Mouse (Mus musculus): ENCODE measurements around the gene Peak1. TPM values are rescaled to one million over a fixed set of nuclear protein-coding genes. Genes with fewer than 3 reads are reported as not detected.

The Peak1 gene
- polyA plus RNA-seq, 1 experiment from 2014 or later: 6.2 TPM

GRCm38 (mm10) chr9:56166161-56166560 is 251.7 kb downstream of the Peak1 start:
- ATAC-seq (replicated peaks; ENCODE audit: low FRiP score) (no peak), DNase-seq (ENCODE audit: low spot score) (no peak)
- no peak overlapping the region for H3K9ac ChIP-seq (ENCODE audit: low read length)
- no peak overlapping the region for H3K4me3 ChIP-seq (ENCODE audit: low read depth, low read length)
- no peak overlapping the region for H3K4me2 ChIP-seq (ENCODE audit: low read depth, low read length, severe bottlenecking)
- no peaks in the 10 kb centered on the region for H3K27me3 ChIP-seq (ENCODE audit: control insufficient read depth, insufficient read depth, low read length)
- 60% methylated on average over 5 of the region's 5 CpGs for WGBS
- H3K36me3 ChIP-seq (ENCODE audit: control insufficient read depth, insufficient read depth, low read length): no peaks in the 10 kb centered on the region
- no peaks in the 10 kb centered on the region for H3K9me3 ChIP-seq (ENCODE audit: control insufficient read depth, low read length)
- H3K4me1 ChIP-seq (replicated peaks; ENCODE audit: control insufficient read depth, insufficient read depth, low read length): peaks cover 8% of the 10 kb centered on the region
- H3K27ac ChIP-seq (ENCODE audit: low read depth, low read length): no peak overlapping the region

DNA sequence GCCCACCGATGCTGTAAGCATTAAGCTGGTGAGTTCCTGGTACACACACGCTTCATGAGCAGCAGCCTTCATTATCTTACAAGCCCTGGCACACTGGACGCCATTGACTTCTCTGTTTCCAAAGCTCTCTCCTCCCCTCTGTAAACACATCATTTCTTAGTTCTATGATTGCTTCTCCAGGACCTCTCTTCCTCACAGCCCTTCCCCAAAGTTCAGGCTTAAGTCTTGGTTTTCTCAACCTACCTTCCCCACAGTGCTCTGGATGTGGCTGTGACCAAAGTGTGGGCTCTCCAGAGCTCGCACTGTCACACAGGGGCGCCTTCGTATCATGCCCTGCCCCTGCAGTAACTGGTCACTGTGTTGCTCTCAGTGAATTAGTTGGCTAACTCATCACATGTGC is 252.5 kb downstream of the Peak1 start, which contains the start of gene Tspan3:
Tspan3 (minus strand) TSS at position 101 of the 400 bp plus-strand sequence.
- no peak within 1 kb of the TSS for H3K4me3 ChIP-seq (ENCODE audit: low read depth, low read length)
- no peak for ATAC-seq (replicated peaks; ENCODE audit: low FRiP score)
- no peaks in the 10 kb centered on the region for H3K9me3 ChIP-seq (ENCODE audit: control insufficient read depth, low read length)

GRCm38 (mm10) chr9:56160341-56161141 is 257.3 kb downstream of the Peak1 start:
- H3K27ac ChIP-seq (ENCODE audit: low read depth, low read length): peak overlapping the region; percentile 85
- no peaks in the 10 kb centered on the region for H3K36me3 ChIP-seq (ENCODE audit: control insufficient read depth, insufficient read depth, low read length)
- ATAC-seq (replicated peaks; ENCODE audit: low FRiP score) (peak; percentile 97), DNase-seq (ENCODE audit: low spot score) (peak; percentile 95)
- H3K9me3 ChIP-seq (ENCODE audit: control insufficient read depth, low read length): no peaks in the 10 kb centered on the region
- H3K9ac ChIP-seq (ENCODE audit: low read length): peak overlapping the region; percentile 98
- H3K4me1 ChIP-seq (replicated peaks; ENCODE audit: control insufficient read depth, insufficient read depth, low read length): peaks cover 3% of the 10 kb centered on the region
- peak overlapping the region; percentile 97 for H3K4me3 ChIP-seq (ENCODE audit: low read depth, low read length)
- H3K4me2 ChIP-seq (ENCODE audit: low read depth, low read length, severe bottlenecking): peak overlapping the region; percentile 75
- under 1% methylated on average over 82 of the region's 82 CpGs for WGBS
- no peaks in the 10 kb centered on the region for H3K27me3 ChIP-seq (ENCODE audit: control insufficient read depth, insufficient read depth, low read length)

More for the DNA sequence above, 252.5 kb downstream of the Peak1 start, which contains the start of gene Tspan3:
- H3K36me3 ChIP-seq (ENCODE audit: control insufficient read depth, insufficient read depth, low read length): no peaks in the 10 kb centered on the region
- 94% methylated on average over 6 of the region's 6 CpGs for WGBS
- H3K4me2 ChIP-seq (ENCODE audit: low read depth, low read length, severe bottlenecking): no peak within 1 kb of the TSS
- H3K4me1 ChIP-seq (replicated peaks; ENCODE audit: control insufficient read depth, insufficient read depth, low read length): peaks cover 8% of the 10 kb centered on the region
- no peaks in the 10 kb centered on the region for H3K27me3 ChIP-seq (ENCODE audit: control insufficient read depth, insufficient read depth, low read length)
- no peak for DNase-seq (ENCODE audit: low spot score)
- no peak within 1 kb of the TSS for H3K27ac ChIP-seq (ENCODE audit: low read depth, low read length)
- H3K9ac ChIP-seq (ENCODE audit: low read length): no peak within 1 kb of the TSS

DNA sequence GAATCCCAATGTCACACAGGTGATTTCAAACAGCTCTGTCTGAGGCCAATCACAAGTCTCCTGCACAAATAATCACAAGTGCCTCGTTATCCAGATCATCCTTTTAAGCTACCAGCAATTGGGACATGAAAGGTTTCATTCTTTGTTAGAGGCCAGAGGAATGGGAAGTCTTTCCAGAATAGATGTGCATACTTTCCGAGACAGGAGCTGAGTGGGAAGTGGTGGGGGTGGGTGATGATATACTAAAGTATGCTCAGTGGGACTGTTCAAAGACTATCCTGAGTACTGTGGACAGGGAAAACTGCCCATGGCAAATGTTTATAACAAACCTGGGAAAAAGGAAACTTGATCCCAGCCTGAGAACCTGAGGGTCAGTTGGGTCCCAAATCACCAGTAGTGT is 258.4 kb downstream of the Peak1 start:
- WGBS: 7% methylated on average over 2 of the region's 2 CpGs
- Histone ChIP-seq H3K27ac (ENCODE audit: low read depth, low read length) (no peak overlapping the region), H3K27me3 (ENCODE audit: control insufficient read depth, insufficient read depth, low read length) (no peaks in the 10 kb centered on the region), H3K4me3 (ENCODE audit: low read depth, low read length) (peak overlapping the region; percentile 97), H3K9me3 (ENCODE audit: control insufficient read depth, low read length) (no peaks in the 10 kb centered on the region), H3K9ac (ENCODE audit: low read length) (peak overlapping the region; percentile 98), H3K4me2 (ENCODE audit: low read depth, low read length, severe bottlenecking) (peak overlapping the region; percentile 75), H3K36me3 (ENCODE audit: control insufficient read depth, insufficient read depth, low read length) (no peaks in the 10 kb centered on the region), H3K4me1 (replicated peaks; ENCODE audit: control insufficient read depth, insufficient read depth, low read length) (peaks cover 3% of the 10 kb centered on the region)
- no peak for DNase-seq (ENCODE audit: low spot score)
- ATAC-seq (replicated peaks; ENCODE audit: low FRiP score): no peak

GRCm38 (mm10) chr9:56158077-56158476 is 259.8 kb downstream of the Peak1 start:
- no peaks in the 10 kb centered on the region for H3K27me3 ChIP-seq (ENCODE audit: control insufficient read depth, insufficient read depth, low read length)
- H3K4me2 ChIP-seq (ENCODE audit: low read depth, low read length, severe bottlenecking): no peak overlapping the region
- H3K36me3 ChIP-seq (ENCODE audit: control insufficient read depth, insufficient read depth, low read length): no peaks in the 10 kb centered on the region
- H3K4me3 ChIP-seq (ENCODE audit: low read depth, low read length): no peak overlapping the region
- no peak overlapping the region for H3K27ac ChIP-seq (ENCODE audit: low read depth, low read length)
- no peaks in the 10 kb centered on the region for H3K9me3 ChIP-seq (ENCODE audit: control insufficient read depth, low read length)
- peaks cover 3% of the 10 kb centered on the region for H3K4me1 ChIP-seq (replicated peaks; ENCODE audit: control insufficient read depth, insufficient read depth, low read length)
- no peak overlapping the region for H3K9ac ChIP-seq (ENCODE audit: low read length)
- no peak for DNase-seq (ENCODE audit: low spot score)
- whole genome bisulfite sequencing: 75% methylated on average over 2 of the region's 2 CpGs
- no peak for ATAC-seq (replicated peaks; ENCODE audit: low FRiP score)

GRCm38 (mm10) chr9:56154572-56154971 is 263.3 kb downstream of the Peak1 start:
- H3K4me3 ChIP-seq (ENCODE audit: low read depth, low read length): no peak overlapping the region
- H3K9me3 ChIP-seq (ENCODE audit: control insufficient read depth, low read length): no peaks in the 10 kb centered on the region
- no peak for ATAC-seq (replicated peaks; ENCODE audit: low FRiP score)
- no peaks in the 10 kb centered on the region for H3K27me3 ChIP-seq (ENCODE audit: control insufficient read depth, insufficient read depth, low read length)
- peaks cover 3% of the 10 kb centered on the region for H3K4me1 ChIP-seq (replicated peaks; ENCODE audit: control insufficient read depth, insufficient read depth, low read length)
- H3K4me2 ChIP-seq (ENCODE audit: low read depth, low read length, severe bottlenecking): no peak overlapping the region
- WGBS: 93% methylated on average over 5 of the region's 5 CpGs
- H3K27ac ChIP-seq (ENCODE audit: low read depth, low read length): no peak overlapping the region
- no peaks in the 10 kb centered on the region for H3K36me3 ChIP-seq (ENCODE audit: control insufficient read depth, insufficient read depth, low read length)
- no peak for DNase-seq (ENCODE audit: low spot score)
- no peak overlapping the region for H3K9ac ChIP-seq (ENCODE audit: low read length)

DNA sequence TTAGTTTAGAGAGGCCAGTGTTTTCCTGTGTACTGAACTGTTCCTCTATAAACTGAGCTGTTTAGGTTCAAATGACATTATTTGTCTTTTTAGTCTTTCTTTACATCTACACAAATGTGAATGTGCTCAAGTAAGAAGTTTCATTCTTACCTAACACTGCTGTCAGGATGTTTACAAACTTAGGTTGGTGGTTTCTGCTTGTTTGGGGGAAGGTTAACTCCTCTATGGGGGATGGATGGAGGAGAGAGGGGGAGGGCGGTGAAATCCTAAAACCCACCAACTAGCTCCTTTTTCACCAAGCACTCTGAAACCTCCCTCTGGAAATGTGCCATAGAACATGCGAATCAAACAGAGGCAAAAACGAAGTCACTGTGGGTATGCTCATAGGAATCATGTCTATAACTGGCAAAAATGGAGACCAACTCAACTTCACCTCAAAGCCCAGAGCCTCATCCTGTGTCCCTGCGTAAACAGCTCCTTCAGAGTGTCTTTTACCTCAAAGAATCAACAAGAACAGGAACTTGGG is 265.3 kb downstream of the Peak1 start:
- 80% methylated on average over 4 of the region's 4 CpGs for WGBS
- no peak overlapping the region for H3K4me3 ChIP-seq (ENCODE audit: low read depth, low read length)
- H3K27me3 ChIP-seq (ENCODE audit: control insufficient read depth, insufficient read depth, low read length): no peaks in the 10 kb centered on the region
- H3K27ac ChIP-seq (ENCODE audit: low read depth, low read length): no peak overlapping the region
- no peaks in the 10 kb centered on the region; the same call in 1 of the 2 replicates for H3K4me1 ChIP-seq (replicated peaks; ENCODE audit: control insufficient read depth, insufficient read depth, low read length)
- DNase-seq (ENCODE audit: low spot score) (no peak), ATAC-seq (replicated peaks; ENCODE audit: low FRiP score) (no peak)
- no peaks in the 10 kb centered on the region for H3K9me3 ChIP-seq (ENCODE audit: control insufficient read depth, low read length)
- no peak overlapping the region for H3K9ac ChIP-seq (ENCODE audit: low read length)
- no peak overlapping the region for H3K4me2 ChIP-seq (ENCODE audit: low read depth, low read length, severe bottlenecking)
- no peaks in the 10 kb centered on the region for H3K36me3 ChIP-seq (ENCODE audit: control insufficient read depth, insufficient read depth, low read length)

- Histone ChIP-seq H3K4me1 (replicated peaks; ENCODE audit: control insufficient read depth, insufficient read depth, low read length) (no peaks in the 10 kb centered on the region; the same call in 1 of the 2 replicates), H3K9me3 (ENCODE audit: control insufficient read depth, low read length) (no peaks in the 10 kb centered on the region), H3K4me2 (ENCODE audit: low read depth, low read length, severe bottlenecking) (no peak overlapping the region), H3K9ac (ENCODE audit: low read length) (no peak overlapping the region), H3K27me3 (ENCODE audit: control insufficient read depth, insufficient read depth, low read length) (no peaks in the 10 kb centered on the region), H3K4me3 (ENCODE audit: low read depth, low read length) (no peak overlapping the region), H3K36me3 (ENCODE audit: control insufficient read depth, insufficient read depth, low read length) (no peaks in the 10 kb centered on the region; the same call in 1 of the 2 replicates), H3K27ac (ENCODE audit: low read depth, low read length) (no peak overlapping the region)
- 67% methylated on average over 7 of the region's 7 CpGs for WGBS
- ATAC-seq (replicated peaks; ENCODE audit: low FRiP score) (no peak), DNase-seq (ENCODE audit: low spot score) (no peak)
Measured at GRCm38 (mm10) chr9:56151745-56152481, 266.0 kb downstream of the Peak1 start.

Data from forebrain, embryonic 11.5 days (tissue).